Mouse (Mus musculus) midbrain, postnatal 0 days (tissue): ENCODE measurements around the gene Hmga1. TPM values are rescaled to one million over a fixed set of nuclear protein-coding genes. Genes with fewer than 3 reads are reported as not detected.
A peak's percentile ranks its signal among the peaks of the same experiment; 100 is the strongest.

ENCODE experiments used
- ATAC-seq: fragments of 200-750 bp; cut with Nextera tagmentation; 2 replicates; pipeline ENCODE4 v1.8.0; 2017; ENCODE audit warnings: moderate number of reproducible peaks, mild to moderate bottlenecking, moderate TSS enrichment, moderate library complexity; ENCODE audit not compliant: low FRiP score
- DNase-seq: peaks from one replicate; pipeline ENCODE4 v3.0.0-alpha.2; 2015; ENCODE audit warnings: low spot score
- H3K27ac ChIP-seq: fragments of 300-500 bp; sonication (generic); 2 replicates; pipeline ENCODE4 v1.5.1; 2014; ENCODE audit warnings: low read depth, mild to moderate bottlenecking, low read length, mixed read lengths
- H3K27me3 ChIP-seq: fragments of 300-500 bp; sonication (generic); 2 replicates; pipeline ENCODE4 v1.6.1; 2014; ENCODE audit warnings: low read length, control low read depth, mixed read lengths; ENCODE audit not compliant: insufficient read depth
- H3K36me3 ChIP-seq: fragments of 300-500 bp; sonication (generic); 2 replicates; pipeline ENCODE4 v1.6.1; 2014; ENCODE audit warnings: low read length, control low read depth, mixed read lengths; ENCODE audit not compliant: insufficient read depth
- H3K4me1 ChIP-seq: fragments of 300-500 bp; sonication (generic); 2 replicates; pipeline ENCODE4 v1.6.1; 2014; ENCODE audit warnings: mild to moderate bottlenecking, control low read depth, antibody characterized with exemption, low read length, mixed read lengths; ENCODE audit not compliant: insufficient read depth
- H3K4me2 ChIP-seq: fragments of 300-500 bp; sonication (generic); 2 replicates; pipeline ENCODE4 v1.6.1; 2014; ENCODE audit warnings: low read depth, mild to moderate bottlenecking, low read length, mixed read lengths; ENCODE audit not compliant: poor library complexity, severe bottlenecking
- H3K4me3 ChIP-seq: fragments of 300-500 bp; sonication (generic); 2 replicates; pipeline ENCODE4 v1.5.1; 2014; ENCODE audit warnings: low read depth, mild to moderate bottlenecking, low read length, moderate library complexity
- H3K9ac ChIP-seq: fragments of 300-500 bp; sonication (generic); replicated peaks from 2 replicates; pipeline ENCODE4 v1.6.1; 2014; ENCODE audit warnings: mild to moderate bottlenecking, low read length, moderate library complexity, mixed read lengths; ENCODE audit not compliant: poor library complexity, severe bottlenecking
- H3K9me3 ChIP-seq: fragments of 300-500 bp; sonication (generic); 2 replicates; pipeline ENCODE4 v1.6.1; 2016; ENCODE audit warnings: low read length, control low read depth
- CTCF ChIP-seq: IDR thresholded peaks from 2 replicates; pipeline ENCODE4 v1.5.1; 2016; ENCODE audit warnings: antibody characterized with exemption, mild to moderate bottlenecking
- WGBS: fragments of 180-500 bp; shearing (Covaris S2); extraction: QIAGEN DNeasy Blood & Tissue Kit; methylation state at CpG from one replicate; pipeline ENCODE4 v1.1.7; 2014; 5-methylcytosine and 5-hydroxymethylcytosine counted together
- polyA plus RNA-seq: library from polyadenylated mRNA; unstranded; fragments of >200 nt; fragmentation: Nextera tagmentation; extraction: Ambion mirVana; gene quantifications from 2 replicates; pipeline ENCODE4 v1.2.1, GENCODE M21; 2015
- total RNA-seq: library from RNA; depleted of rRNA; stranded (reverse); fragments of >200 nt; gene quantifications from 2 replicates; pipeline ENCODE4 v1.2.3, GENCODE M21; 2014

The Hmga1 gene
- total and polyA plus RNA-seq, 2 experiments from 2014 or later, result 138 to 144 TPM

- Histone ChIP-seq H3K27me3 (no peaks in the 10 kb centered on the region), H3K4me2 (peak overlapping the region; percentile 86; the same call in 1 of the 2 replicates), H3K36me3 (no peaks in the 10 kb centered on the region), H3K27ac (0 out of 2 replicates have a peak overlapping the region, but pooled peaks have one; percentile 3), H3K9me3 (no peaks in the 10 kb centered on the region), H3K9ac (no peak overlapping the region), H3K4me3 (no peak overlapping the region; the same call in 1 of the 2 replicates), H3K4me1 (0 out of 2 replicates have a peak, but pooled peaks cover 9% of the 10 kb centered on the region)
- peak; percentile 25; the same call in 1 of the 2 replicates for TF ChIP-seq CTCF
- DNase-seq (no peak), ATAC-seq (no peak)
- 56% methylated on average over 9 of the region's 9 CpGs for WGBS
Measured at GRCm38 (mm10) chr17:27510258-27511124, 45.8 kb upstream of the Hmga1 start.

DNA sequence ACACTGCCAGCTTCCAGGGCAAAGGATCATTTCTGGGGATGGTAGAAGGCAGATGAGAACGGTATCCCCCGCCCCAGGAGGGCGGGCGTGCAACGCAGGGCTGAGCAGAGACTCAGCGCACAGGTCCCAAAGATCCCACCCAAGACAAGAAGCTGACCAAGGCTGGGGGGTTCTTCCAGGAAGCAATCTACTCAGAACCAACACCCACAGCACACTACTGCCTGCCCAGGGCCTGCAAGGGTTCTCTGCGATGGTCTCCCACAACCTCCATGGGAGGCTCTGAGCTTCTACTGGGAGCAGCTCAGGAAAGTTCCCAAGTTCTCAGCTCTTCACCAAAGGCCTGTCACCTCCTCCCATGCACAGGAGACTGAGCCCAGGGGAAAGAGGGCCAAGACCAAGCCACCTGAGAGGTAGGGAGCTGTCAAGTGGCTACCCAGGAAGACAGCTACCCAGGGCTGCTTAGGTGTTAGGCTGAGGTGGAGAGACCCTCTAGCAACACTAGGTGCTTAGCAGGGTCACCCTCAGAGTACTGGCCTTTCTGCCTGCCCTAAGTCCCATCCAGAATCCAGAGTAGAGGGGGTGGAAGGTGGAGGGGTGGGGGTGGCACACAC is 45.1 kb upstream of the Hmga1 start:
- H3K36me3 ChIP-seq, result no peaks in the 10 kb centered on the region
- H3K4me1 ChIP-seq, result 0 out of 2 replicates have a peak, but pooled peaks cover 9% of the 10 kb centered on the region
- H3K27ac ChIP-seq, result peak overlapping the region; percentile 43; the same call in 1 of the 2 replicates
- peak overlapping the region; percentile 86 for H3K4me2 ChIP-seq
- 93% methylated on average over 7 of the region's 7 CpGs for WGBS
- H3K9me3 ChIP-seq, result no peaks in the 10 kb centered on the region
- DNase-seq, result no peak
- no peak for ATAC-seq
- peak overlapping the region; percentile 75; the same call in 1 of the 2 replicates for H3K9ac ChIP-seq
- TF ChIP-seq CTCF, result no peak
- peak overlapping the region; percentile 66 for H3K4me3 ChIP-seq
- H3K27me3 ChIP-seq, result no peaks in the 10 kb centered on the region

GRCm38 (mm10) chr17:27511865-27512618 is 44.3 kb upstream of the Hmga1 start:
- H3K27me3 ChIP-seq, result no peaks in the 10 kb centered on the region
- TF ChIP-seq CTCF, result no peak; the same call in 1 of the 2 replicates
- WGBS, result under 1% methylated on average over 52 of the region's 64 CpGs
- H3K9me3 ChIP-seq, result no peaks in the 10 kb centered on the region
- ATAC-seq, result peak; percentile 35; the same call in 1 of the 2 replicates
- peak overlapping the region; percentile 75 for H3K9ac ChIP-seq
- peak overlapping the region; percentile 59 for H3K27ac ChIP-seq
- peak overlapping the region; percentile 66 for H3K4me3 ChIP-seq
- H3K4me1 ChIP-seq, result 0 out of 2 replicates have a peak, but pooled peaks cover 9% of the 10 kb centered on the region
- no peaks in the 10 kb centered on the region for H3K36me3 ChIP-seq
- peak overlapping the region; percentile 86 for H3K4me2 ChIP-seq
- DNase-seq, result no peak

DNA sequence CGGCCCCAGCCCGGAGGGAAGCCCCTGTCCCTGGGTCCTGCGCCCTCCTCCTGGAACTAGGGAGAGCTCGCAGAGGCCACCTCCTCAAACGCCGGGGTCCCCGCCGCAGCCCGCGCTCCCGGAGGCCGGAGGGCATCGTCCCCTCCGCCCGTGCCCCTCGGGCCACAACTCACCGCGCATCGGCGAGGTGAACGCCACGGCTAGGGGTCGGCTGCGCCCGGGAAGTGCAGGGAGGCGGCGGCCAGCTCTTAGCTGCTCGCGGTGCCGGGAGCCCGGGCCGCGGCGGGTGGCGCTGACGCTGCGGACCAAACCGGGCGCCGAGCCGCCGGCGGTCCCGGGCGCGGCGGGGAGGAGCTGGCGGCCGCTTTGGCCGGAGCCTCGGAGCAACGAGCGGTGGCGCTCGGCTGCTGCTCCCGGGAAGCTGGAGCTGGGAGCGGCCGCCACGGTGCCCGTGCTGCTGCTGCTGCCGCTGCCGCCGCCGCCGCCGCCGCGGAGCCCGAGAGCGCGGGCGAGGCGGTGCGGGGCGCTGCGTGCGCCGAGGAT is 43.6 kb upstream of the Hmga1 start:
- Histone ChIP-seq H3K9ac (peak overlapping the region; percentile 75), H3K4me1 (0 out of 2 replicates have a peak, but pooled peaks cover 9% of the 10 kb centered on the region), H3K27ac (peak overlapping the region; percentile 59), H3K9me3 (no peaks in the 10 kb centered on the region), H3K4me2 (peak overlapping the region; percentile 86), H3K36me3 (no peaks in the 10 kb centered on the region), H3K27me3 (no peaks in the 10 kb centered on the region), H3K4me3 (peak overlapping the region; percentile 66)
- TF ChIP-seq CTCF, result no peak
- DNase-seq, result no peak
- ATAC-seq, result no peak
- under 1% methylated on average over 33 of the region's 78 CpGs for WGBS

DNA sequence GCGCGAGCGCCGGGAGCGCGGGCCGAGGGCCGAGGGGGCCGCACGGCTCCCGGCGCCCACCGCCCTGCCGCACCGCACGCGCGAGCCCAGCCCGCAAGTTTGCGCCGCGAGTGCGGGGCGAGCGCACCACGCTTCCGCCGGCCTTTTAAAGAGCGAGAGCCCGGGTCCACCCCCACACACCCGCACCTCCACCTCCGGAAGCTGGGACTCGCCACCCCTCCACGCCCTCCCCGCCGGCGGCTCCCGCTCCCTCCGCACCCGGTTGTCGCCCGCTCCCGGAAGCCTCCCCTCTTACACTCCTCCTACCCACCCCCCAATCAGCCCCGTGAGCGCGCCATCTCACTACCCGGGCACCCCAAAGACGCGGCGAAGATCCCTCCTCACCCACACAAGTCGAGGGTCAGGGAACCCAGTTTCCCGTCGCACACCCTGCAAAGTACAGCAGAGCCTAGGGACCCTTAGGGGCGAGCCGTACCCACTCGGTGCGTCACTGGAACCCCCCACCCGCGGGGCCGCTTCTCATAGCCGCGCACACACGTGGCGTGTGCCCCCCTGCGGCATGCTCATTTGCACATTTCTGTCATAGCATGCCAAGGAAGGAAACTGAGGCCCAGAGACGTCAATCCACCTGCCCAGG is 42.9 kb upstream of the Hmga1 start:
- peak overlapping the region; percentile 86 for H3K4me2 ChIP-seq
- H3K9ac ChIP-seq, result peak overlapping the region; percentile 75
- ATAC-seq, result 0 out of 2 replicates have a peak, but pooled peaks have one; percentile 28
- H3K36me3 ChIP-seq, result no peaks in the 10 kb centered on the region
- H3K4me1 ChIP-seq, result 0 out of 2 replicates have a peak, but pooled peaks cover 9% of the 10 kb centered on the region
- 3% methylated on average over 23 of the region's 66 CpGs for WGBS
- TF ChIP-seq CTCF, result no peak
- H3K4me3 ChIP-seq, result peak overlapping the region; percentile 66
- no peaks in the 10 kb centered on the region for H3K27me3 ChIP-seq
- no peaks in the 10 kb centered on the region for H3K9me3 ChIP-seq
- no peak for DNase-seq
- H3K27ac ChIP-seq, result peak overlapping the region; percentile 59
